Mouse (Mus musculus) leukemia stem cell, adult 10-12 weeks (primary cell): ENCODE results near the gene Cfap206. TPM values are rescaled to one million over a fixed set of nuclear protein-coding genes. Genes with fewer than 3 reads are reported as not detected.

Source experiments
- polyA plus RNA-seq: library from polyadenylated mRNA; stranded (reverse); fragments of >175 nt; gene quantifications from 2 replicates; pipeline ENCODE4 v1.2.3, GENCODE M21; 2012; ENCODE audit warnings: low replicate concordance

Gene Cfap206
- not detected in 2 replicates for polyA plus RNA-seq

GRCm38 (mm10) chr4:34729851-34730341 is at the start of gene Cfap206:
TSS of gene Cfap206 (minus strand) at chr4:34730206.

GRCm38 (mm10) chr4:34777677-34778527 is 47.9 kb upstream of the Cfap206 start, which contains the start of gene Smim8:
TSS of gene Smim8 (minus strand) at chr4:34778423.

GRCm38 (mm10) chr4:34756163-34756562 is 26.2 kb upstream of the Cfap206 start, which contains the start of gene Gm136:
TSS of gene Gm136 (minus strand) at chr4:34756263.

GRCm38 (mm10) chr4:34686874-34687567 is 43.0 kb downstream of the Cfap206 start, which contains the start of gene Slc35a1:
TSS of gene Slc35a1 (minus strand) at chr4:34687438.

Other genes with a start within 250 kb of the Cfap206 start
- 59.5 and 69.8 TPM in 2 replicates for gene Akirin2, start 179.3 kb downstream of the Cfap206 start, polyA plus RNA-seq
- 1.6 and 5.8 TPM in 2 replicates for gene Orc3, start 115.3 kb downstream of the Cfap206 start, polyA plus RNA-seq
- 1.2 and 2.7 TPM in 2 replicates for gene Rars2, start 115.2 kb downstream of the Cfap206 start, polyA plus RNA-seq
- 6.0 and 8.1 TPM in 2 replicates for gene Slc35a1, start 42.8 kb downstream of the Cfap206 start, polyA plus RNA-seq
- gene Gm136, start 26.1 kb upstream of the Cfap206 start, polyA plus RNA-seq, result not detected in 2 replicates
- gene Smim8, start 48.2 kb upstream of the Cfap206 start, polyA plus RNA-seq, result 2.3 and 17.0 TPM in 2 replicates
- gene Zfp292, start 152.8 kb upstream of the Cfap206 start, polyA plus RNA-seq, result 0.47 and 1.0 TPM in 2 replicates
- not detected in 2 replicates for gene Cga, start 163.6 kb upstream of the Cfap206 start, polyA plus RNA-seq